Mouse (Mus musculus) cerebellum, postnatal 25 days (tissue): Measurements from ENCODE around the gene Nptx1.

ENCODE experiments used
- DNase-seq, 2 experiments: peaks; one replicate each; pipeline ENCODE4 v3.0.0; 2021; ENCODE audit warnings: mixed read lengths in 2 of 2

The Nptx1 gene

GRCm38 (mm10) chr11:119550546-119551335 lies 3.2 kb upstream of the Nptx1 start:
- peak; percentile 64 to 69 for DNase-seq

GRCm38 (mm10) chr11:119549371-119549811 lies 1.8 kb upstream of the Nptx1 start:
- DNase-seq = peak; percentile 72 to 75

GRCm38 (mm10) chr11:119548741-119549370 lies 1.3 kb upstream of the Nptx1 start:
- peak; percentile 72 to 73 for DNase-seq

DNA sequence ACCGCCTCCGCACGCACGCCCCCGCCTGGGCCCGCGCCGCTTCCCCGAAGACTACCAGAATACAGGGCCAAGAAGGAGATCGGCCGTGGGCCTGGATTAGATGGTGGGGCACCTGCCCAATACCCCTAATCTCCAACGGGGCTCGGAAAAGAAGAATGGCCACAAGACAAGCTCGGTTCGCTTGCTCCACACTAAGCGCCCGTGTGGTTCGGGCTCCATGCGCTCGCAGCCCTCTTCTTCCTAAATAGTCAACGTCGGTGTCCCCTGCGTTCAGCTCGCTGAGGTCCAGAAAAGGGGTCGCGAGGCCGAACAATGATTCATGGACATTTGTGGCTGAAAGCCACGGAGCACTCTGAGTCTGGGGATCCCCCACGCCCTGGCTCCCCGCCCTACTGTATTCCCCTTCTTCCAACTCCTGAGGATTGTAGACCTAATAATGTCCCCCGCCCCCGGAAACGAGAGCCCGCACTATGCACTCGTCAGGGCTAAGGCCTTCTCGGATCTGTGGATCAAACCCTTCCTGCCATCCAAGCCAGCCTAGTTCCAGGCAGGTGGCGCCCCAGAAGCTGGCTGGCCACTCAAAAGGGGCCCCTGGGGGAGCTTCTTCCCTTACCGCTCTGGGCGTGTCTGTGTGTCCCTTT lies 518 bp upstream of the Nptx1 start:
- DNase-seq = peak; percentile 73 to 74

- DNase-seq = peak; percentile 70 to 74
Observed at GRCm38 (mm10) chr11:119546496-119547182, 914 bp downstream of the Nptx1 start.

DNA sequence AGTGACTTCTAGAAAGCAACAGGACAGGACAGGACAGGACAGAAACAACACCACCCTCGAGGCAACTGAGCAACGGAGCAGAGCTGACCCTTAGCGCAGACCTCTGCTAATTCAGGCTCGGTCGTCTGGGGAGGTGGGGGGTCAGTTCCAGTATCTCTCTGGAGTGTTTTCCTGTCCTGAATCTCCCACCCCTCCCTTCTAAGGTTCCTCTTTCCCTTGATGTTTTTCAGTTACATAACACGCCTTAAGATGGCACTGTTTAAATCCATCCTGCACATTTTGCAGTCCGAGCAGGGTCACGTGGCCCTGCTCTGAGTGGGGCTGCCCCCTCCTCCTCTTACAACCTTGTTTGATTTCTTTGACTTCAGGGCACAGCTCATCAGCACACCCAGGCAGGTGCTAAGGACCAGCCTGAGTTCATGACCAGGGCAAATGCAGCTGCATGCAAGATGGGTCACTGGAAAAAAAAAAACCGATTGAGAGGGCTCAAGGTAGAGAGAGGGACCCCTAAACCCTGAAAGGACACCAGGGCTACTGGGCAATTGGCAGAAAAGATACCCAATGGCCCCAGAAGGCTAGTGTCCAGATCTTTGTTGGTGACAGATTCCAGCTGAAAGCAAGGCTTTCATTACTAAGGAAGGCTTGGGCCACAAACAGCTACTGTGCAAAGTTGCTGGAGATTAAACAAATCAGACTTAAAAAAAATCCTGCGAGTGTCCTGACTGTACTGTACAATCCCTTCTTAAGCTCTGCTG lies 1.6 kb downstream of the Nptx1 start:
- DNase-seq = peak; percentile 70 to 73

DNA sequence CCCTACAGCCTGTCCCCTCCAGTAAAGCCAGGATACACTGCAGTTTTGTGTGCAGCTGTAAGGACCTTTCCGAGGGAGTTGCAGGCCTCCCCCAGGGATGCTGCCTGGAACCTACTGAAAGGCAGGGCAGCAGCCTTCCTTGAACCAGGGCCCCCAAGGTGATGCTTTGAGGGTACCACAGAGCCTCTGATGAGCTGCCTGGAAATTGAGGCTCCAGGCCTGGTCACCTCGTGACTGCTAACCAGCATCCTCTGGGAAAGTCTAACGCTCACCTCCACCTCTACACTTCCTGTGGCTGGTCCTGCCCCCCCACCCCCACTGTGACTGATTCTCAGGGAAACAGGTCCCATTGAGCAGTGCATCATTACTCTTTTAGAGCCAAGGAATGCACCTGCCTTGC lies 2.3 kb downstream of the Nptx1 start:
- DNase-seq = peak; percentile 64 to 66

- DNase-seq = peak; percentile 82 to 85
Observed at GRCm38 (mm10) chr11:119544518-119545105, 2.9 kb downstream of the Nptx1 start.

DNA sequence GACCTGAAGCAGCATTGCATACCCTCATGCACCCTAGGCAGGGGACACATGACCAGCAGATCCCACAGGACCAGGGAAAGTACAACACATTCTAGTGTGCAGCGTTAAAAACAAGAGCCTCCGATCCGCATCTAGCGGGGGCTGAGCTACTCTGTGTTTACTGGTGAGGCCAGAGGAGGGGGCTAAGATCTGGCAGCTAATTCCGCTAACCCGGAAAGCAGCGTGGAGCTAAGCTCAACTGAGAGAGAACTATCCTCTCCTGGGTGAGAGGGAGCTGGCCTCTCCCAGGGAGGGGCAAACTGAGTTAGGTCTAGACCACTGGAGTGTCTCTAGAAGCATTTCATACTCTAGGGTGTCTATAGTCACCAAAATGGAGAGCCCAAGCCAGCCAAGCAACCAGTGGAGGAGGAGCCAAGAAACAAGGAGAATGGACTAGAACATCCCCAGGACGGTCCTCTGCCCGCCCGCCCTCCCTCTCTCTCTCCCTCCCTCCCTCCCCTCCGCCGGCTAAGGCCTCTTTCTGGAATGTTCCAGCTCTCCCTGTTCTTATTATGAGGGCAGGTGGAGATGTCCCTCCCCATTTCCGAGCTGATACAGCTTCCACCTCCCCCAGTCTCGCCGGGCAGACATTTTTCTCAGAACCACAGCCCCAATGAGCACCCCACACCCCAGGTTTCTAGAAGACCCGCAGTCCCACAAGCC lies 3.6 kb downstream of the Nptx1 start:
- DNase-seq = peak; percentile 52 to 58

DNA sequence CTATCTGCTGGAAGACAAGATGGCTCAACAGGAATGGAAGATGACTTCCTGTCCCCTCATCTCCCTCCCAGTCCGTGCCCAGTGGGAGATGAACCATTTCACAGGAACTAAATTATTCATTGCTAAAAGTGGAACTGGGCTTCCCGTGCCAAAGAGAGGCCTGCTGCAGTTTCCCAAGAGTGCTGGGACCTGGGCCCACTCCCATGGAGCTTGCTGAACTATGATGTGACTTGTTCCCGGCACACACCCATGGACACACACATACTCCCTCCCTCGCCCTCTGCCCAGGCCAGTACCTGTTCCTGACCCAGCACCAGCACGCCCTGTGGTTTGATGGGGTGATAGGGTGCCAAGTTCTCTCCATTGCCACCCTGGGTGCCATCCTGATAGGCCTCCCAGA lies 4.7 kb downstream of the Nptx1 start:
- DNase-seq = peak; percentile 83 to 84

GRCm38 (mm10) chr11:119542371-119542770 lies 5.2 kb downstream of the Nptx1 start:
- DNase-seq = peak; percentile 72 to 77

- peak in 1 of 2 experiments; percentile 57 for DNase-seq
Observed at GRCm38 (mm10) chr11:119541082-119541481, 6.5 kb downstream of the Nptx1 start.

- peak; percentile 54 to 62 for DNase-seq
Observed at GRCm38 (mm10) chr11:119540560-119540959, 7.0 kb downstream of the Nptx1 start.

DNA sequence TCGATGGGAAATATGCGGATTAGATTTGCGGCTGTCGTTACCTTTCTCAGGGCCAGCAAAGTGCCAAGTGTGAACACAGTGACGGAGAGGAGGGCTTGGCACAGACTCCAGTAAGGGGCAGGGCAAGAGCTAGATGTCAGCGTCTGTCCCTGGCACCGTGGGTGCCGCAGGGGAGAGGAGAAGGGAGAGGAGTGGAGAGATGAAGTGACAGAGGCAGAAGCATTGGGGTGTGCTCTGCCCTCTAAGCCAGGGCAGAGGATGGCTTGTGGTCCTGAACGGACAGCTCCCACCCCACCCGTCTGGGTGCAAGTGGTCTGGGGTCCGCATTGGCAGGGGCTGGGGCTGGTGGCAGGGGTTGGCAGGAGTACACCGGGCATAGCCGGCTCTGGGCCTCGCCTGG lies 7.6 kb downstream of the Nptx1 start:
- peak; percentile 75 to 80 for DNase-seq

DNA sequence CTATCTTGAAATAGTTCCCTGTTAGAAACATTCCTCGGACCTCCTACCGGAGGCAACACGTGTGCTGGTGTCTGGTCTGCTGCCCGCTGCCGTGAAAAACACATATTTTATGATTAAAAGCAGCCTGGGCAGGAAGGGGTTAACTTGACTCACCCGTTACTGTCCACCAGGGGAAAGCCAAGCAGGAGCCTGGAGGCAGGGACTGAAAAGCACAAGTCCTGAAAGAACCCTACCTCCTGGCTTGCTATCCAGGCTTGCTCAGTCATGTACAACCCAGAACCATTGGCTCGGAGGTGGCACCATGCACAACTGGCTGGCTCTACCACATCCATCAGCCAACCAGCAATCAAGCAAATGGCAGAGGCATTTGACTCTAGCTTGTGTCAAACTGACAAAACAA lies 13.8 kb downstream of the Nptx1 start:
- no peak for DNase-seq

DNA sequence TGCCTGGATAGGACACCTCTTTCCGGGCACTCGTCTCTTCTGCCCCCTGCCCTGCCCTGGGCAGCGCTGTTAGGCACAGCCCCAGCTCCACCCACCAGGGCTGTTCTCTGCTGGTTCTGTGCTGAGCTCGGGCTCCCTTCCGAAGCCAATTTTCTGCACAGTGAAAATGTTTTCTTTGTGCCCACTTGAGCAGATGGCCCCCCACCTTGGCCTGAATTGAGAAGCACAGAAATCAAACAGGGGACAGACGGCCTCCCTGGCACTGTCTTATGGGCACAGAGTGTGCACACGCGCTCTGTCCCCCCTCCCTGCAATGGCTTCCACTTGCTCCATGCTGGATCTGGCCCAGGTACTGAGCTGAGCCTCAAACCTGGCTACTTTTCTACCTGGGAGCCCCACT lies 15.1 kb downstream of the Nptx1 start:
- peak; percentile 83 to 86 for DNase-seq

DNA sequence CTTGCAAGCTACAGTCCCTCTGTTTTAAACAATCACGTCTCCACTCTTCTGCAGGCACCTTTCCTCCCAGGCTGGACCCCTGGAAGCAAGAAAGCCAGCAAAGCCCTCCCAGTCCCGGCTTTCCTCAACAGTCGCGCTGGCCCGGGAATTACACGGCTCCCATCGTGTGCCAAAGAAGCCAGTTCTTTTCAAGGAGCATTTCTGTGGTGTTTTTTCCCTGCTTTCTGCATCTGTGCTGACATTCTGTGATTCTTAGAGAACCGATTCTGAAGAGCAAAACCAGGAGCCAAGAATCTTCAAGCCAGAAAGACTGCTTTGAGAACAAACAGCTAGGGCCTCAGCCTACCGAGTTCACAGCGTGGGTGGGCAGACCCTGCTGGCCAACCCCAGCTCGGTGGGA lies 18.6 kb downstream of the Nptx1 start:
- no peak for DNase-seq

GRCm38 (mm10) chr11:119526068-119526966 lies 21.2 kb downstream of the Nptx1 start:
- no peak for DNase-seq

- DNase-seq = peak; percentile 75 to 86
Observed at GRCm38 (mm10) chr11:119524545-119524949, 23.0 kb downstream of the Nptx1 start.

DNA sequence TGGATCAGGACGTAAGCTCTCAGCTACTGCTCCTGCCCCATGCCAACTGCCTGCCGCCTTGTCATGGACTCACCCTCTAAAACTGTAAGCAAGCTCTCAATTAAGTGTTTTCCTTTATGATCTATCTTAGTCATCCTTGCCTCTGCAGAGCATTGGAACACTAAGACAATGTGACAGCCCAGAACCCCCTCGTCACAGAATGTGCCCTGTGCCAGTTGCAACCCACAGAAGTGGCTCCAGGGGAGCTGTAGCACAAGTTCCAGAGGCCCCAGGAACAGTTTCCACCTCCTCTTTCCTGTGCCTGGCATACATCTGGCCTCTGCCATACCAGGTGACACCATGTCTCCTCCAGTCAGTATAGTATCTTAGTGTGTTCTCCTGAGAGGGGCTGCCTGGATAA lies 24.2 kb downstream of the Nptx1 start:
- DNase-seq = no peak
